Mouse (Mus musculus): ENCODE data around the gene Sgca. TPM values are rescaled to one million over a fixed set of nuclear protein-coding genes. Genes with fewer than 3 reads are reported as not detected.
A peak's percentile ranks its signal among the peaks of the same experiment; 100 is the strongest.

The Sgca gene
- polyA plus RNA-seq, 1 experiment = 54.4 TPM

- Histone ChIP-seq H3K4me1 (ENCODE audit: control insufficient read depth, insufficient read depth, low read length) (peaks cover 9% of the 10 kb centered on the region), H3K4me3 (replicated peaks; ENCODE audit: extremely low read depth, low read depth, low read length) (peak overlapping the region; percentile 59)
- TF ChIP-seq POLR2A (IDR thresholded peaks at IDR 0.05; ENCODE audit: borderline replicate concordance, extremely low read depth, low read depth, low read length) = no peak
- TF ChIP-seq CTCF (IDR thresholded peaks at IDR 0.05; ENCODE audit: insufficient read depth, low read length) = no peak
- DNase-seq = no peak
- WGBS = 3% methylated on average over 33 of the region's 40 CpGs
Observed at GRCm38 (mm10) chr11:95010141-95010739, 34.1 kb upstream of the Sgca start.

- Histone ChIP-seq H3K4me1 (ENCODE audit: control insufficient read depth, insufficient read depth, low read length) (peaks cover 9% of the 10 kb centered on the region), H3K4me3 (replicated peaks; ENCODE audit: extremely low read depth, low read depth, low read length) (peak within 1 kb of the TSS; percentile 59)
- DNase-seq = no peak
- TF ChIP-seq CTCF (IDR thresholded peaks at IDR 0.05; ENCODE audit: insufficient read depth, low read length) = no peak
- no peak for TF ChIP-seq POLR2A (IDR thresholded peaks at IDR 0.05; ENCODE audit: borderline replicate concordance, extremely low read depth, low read depth, low read length)
- under 1% methylated on average over 31 of the region's 32 CpGs for WGBS
Observed at GRCm38 (mm10) chr11:95009629-95010014, 33.5 kb upstream of the Sgca start, which contains the start of gene Samd14. Gene Samd14, plus strand, starts transcription at chr11:95009879.

DNA sequence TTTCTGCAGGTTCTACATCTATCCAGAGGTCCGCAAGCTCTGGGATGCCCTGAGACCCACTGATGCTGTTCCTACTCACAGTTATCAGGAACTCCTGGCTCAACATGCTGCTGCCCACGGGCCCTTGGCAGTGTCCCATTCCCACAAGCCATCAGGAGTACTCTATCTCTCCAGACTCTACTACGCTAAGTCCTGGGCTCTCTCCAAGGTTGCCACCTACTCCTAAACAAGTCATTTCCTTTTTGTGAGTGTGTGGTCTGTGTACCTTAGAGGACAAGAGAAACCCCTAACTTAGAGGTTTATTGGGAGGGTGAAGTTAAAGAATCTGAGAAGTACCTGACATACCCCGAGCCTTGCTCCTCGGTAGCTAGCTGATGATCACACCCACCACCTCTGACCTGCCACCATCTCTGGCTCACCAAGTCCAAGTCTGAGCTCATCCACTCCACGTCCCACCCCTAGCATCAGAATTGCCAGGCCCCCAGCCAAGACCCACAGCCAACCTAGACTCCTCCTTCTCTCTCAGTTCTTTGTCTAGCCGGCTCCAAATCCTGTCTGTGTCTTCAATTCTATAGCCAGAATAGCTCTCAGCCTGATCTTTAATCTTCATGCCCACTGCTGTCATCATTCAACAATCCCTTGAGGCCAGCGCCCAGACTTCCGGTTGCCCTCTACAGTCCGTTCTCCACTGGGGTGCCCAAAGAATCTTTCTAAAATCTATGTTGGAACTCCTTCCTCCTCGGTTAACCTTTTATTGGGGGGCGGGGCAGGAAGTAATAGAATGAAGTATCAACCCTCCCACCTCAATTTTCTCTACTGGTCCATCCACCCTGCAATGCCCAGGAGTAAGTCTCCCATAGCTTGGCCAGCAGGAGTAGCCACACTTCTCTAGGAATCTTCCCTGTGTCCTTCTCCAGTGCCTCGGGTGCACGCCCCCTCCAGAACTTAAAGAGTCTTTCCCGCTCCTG lies 32.8 kb upstream of the Sgca start:
- Histone ChIP-seq H3K4me1 (ENCODE audit: control insufficient read depth, insufficient read depth, low read length) (peaks cover 9% of the 10 kb centered on the region), H3K4me3 (replicated peaks; ENCODE audit: extremely low read depth, low read depth, low read length) (peak overlapping the region; percentile 59)
- no peak for TF ChIP-seq CTCF (IDR thresholded peaks at IDR 0.05; ENCODE audit: insufficient read depth, low read length)
- no peak for TF ChIP-seq POLR2A (IDR thresholded peaks at IDR 0.05; ENCODE audit: borderline replicate concordance, extremely low read depth, low read depth, low read length)
- WGBS = 20% methylated on average over 15 of the region's 15 CpGs
- DNase-seq = no peak

DNA sequence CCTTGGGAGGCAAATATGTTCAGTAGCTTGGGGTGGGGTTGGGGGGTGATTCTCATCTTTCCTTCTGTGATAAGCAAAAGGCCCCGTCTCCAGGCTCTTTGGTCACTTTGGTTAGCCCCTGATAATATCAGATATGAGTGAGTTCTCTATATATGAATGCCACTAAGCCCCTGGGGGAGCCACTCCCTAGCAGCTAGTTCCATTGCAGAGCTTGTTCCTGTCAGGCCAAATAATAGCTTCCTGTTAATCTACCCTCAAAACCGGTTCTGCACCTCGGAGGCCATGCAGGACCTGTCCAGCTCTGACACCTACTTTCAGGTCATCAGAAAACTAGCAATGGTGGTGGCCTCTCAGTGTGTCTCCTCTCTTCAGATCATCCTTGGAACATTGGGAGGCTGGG lies 31.3 kb upstream of the Sgca start:
- 27% methylated on average over 3 of the region's 3 CpGs for WGBS

GRCm38 (mm10) chr11:95006525-95007219 lies 30.5 kb upstream of the Sgca start:
- H3K4me3 ChIP-seq (replicated peaks; ENCODE audit: extremely low read depth, low read depth, low read length) = peak overlapping the region; percentile 78
- DNase-seq = peak; percentile 72
- TF ChIP-seq CTCF (IDR thresholded peaks at IDR 0.05; ENCODE audit: insufficient read depth, low read length) (no peak), POLR2A (IDR thresholded peaks at IDR 0.05; ENCODE audit: borderline replicate concordance, extremely low read depth, low read depth, low read length) (no peak)

More for the DNA sequence above, 31.3 kb upstream of the Sgca start:
- TF ChIP-seq CTCF (IDR thresholded peaks at IDR 0.05; ENCODE audit: insufficient read depth, low read length) (no peak), POLR2A (IDR thresholded peaks at IDR 0.05; ENCODE audit: borderline replicate concordance, extremely low read depth, low read depth, low read length) (no peak)
- Histone ChIP-seq H3K4me3 (replicated peaks; ENCODE audit: extremely low read depth, low read depth, low read length) (no peak overlapping the region), H3K4me1 (ENCODE audit: control insufficient read depth, insufficient read depth, low read length) (peaks cover 9% of the 10 kb centered on the region)
- no peak for DNase-seq

GRCm38 (mm10) chr11:95006038-95006437 lies 29.9 kb upstream of the Sgca start:
- 39% methylated on average over 4 of the region's 4 CpGs for WGBS
- H3K4me1 ChIP-seq (ENCODE audit: control insufficient read depth, insufficient read depth, low read length) = peaks cover 10% of the 10 kb centered on the region
- TF ChIP-seq CTCF (IDR thresholded peaks at IDR 0.05; ENCODE audit: insufficient read depth, low read length) (no peak), POLR2A (IDR thresholded peaks at IDR 0.05; ENCODE audit: borderline replicate concordance, extremely low read depth, low read depth, low read length) (no peak)
- H3K4me3 ChIP-seq (replicated peaks; ENCODE audit: extremely low read depth, low read depth, low read length) = no peak overlapping the region
- DNase-seq = no peak

More at GRCm38 (mm10) chr11:95006525-95007219, 30.5 kb upstream of the Sgca start:
- peaks cover 9% of the 10 kb centered on the region for H3K4me1 ChIP-seq (ENCODE audit: control insufficient read depth, insufficient read depth, low read length)
- 3% methylated on average over 27 of the region's 27 CpGs for WGBS

DNA sequence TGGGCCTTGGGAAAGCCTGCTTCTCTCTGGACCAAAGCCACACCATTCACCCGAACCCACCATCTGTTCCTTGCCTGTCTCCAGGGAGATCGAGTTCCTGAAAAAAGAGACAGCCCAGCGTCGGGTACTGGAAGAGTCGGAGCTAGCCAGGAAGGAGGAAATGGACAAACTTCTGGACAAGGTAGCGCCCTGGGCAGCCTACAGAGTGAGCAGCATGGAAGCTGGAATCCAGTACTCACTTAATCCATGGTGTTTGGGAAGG lies 28.7 kb upstream of the Sgca start:
- WGBS = 55% methylated on average over 6 of the region's 6 CpGs

DNA sequence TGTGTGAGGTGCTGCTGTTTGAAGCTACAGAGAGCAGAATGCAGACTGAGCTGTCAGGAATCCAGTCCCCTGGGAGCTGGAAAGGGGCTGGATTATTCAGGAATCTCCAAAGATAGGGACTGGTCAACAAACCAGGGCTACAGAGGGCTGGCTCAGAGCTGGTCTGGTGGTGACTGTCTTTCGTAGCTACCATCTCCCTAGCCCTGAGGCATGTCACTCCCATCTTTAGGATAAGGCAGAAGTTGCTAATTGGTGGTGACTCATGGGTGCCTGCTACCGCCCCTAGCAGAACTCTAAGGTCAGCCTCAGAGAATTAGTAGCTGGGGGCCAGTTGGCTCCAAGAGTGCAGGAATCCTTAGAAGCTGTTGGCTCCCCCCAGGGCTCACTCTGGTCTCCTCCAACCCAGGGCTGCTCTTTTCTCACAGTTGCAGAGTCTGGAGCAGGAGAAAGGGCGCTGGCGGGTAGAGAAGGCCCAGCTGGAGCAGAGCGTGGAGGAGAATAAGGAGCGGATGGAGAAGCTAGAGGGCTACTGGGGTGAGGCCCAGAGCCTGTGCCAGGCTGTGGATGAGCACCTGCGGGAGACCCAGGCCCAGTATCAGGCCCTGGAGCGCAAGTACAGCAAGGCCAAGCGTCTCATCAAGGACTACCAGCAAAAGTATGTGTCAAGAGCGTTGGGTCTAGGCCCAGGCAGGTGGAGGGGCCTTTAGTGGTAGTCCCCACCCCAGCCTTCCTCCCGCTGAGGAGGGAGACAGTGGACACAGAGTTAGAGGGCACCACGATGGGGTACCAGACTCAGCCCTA lies 28.2 kb upstream of the Sgca start:
- Histone ChIP-seq H3K4me3 (replicated peaks; ENCODE audit: extremely low read depth, low read depth, low read length) (no peak overlapping the region), H3K4me1 (ENCODE audit: control insufficient read depth, insufficient read depth, low read length) (peaks cover 17% of the 10 kb centered on the region)
- no peak for DNase-seq
- no peak for TF ChIP-seq CTCF (IDR thresholded peaks at IDR 0.05; ENCODE audit: insufficient read depth, low read length)
- TF ChIP-seq POLR2A (IDR thresholded peaks at IDR 0.05; ENCODE audit: borderline replicate concordance, extremely low read depth, low read depth, low read length) = no peak
- WGBS = 86% methylated on average over 12 of the region's 12 CpGs

More for the DNA sequence above, 28.7 kb upstream of the Sgca start:
- no peak for TF ChIP-seq CTCF (IDR thresholded peaks at IDR 0.05; ENCODE audit: insufficient read depth, low read length)
- TF ChIP-seq POLR2A (IDR thresholded peaks at IDR 0.05; ENCODE audit: borderline replicate concordance, extremely low read depth, low read depth, low read length) = no peak
- DNase-seq = no peak
- H3K4me3 ChIP-seq (replicated peaks; ENCODE audit: extremely low read depth, low read depth, low read length) = no peak overlapping the region
- peaks cover 17% of the 10 kb centered on the region for H3K4me1 ChIP-seq (ENCODE audit: control insufficient read depth, insufficient read depth, low read length)

- WGBS = 93% methylated on average over 8 of the region's 8 CpGs
- peaks cover 17% of the 10 kb centered on the region for H3K4me1 ChIP-seq (ENCODE audit: control insufficient read depth, insufficient read depth, low read length)
- H3K4me3 ChIP-seq (replicated peaks; ENCODE audit: extremely low read depth, low read depth, low read length) = no peak overlapping the region
- TF ChIP-seq POLR2A (IDR thresholded peaks at IDR 0.05; ENCODE audit: borderline replicate concordance, extremely low read depth, low read depth, low read length) (no peak), CTCF (IDR thresholded peaks at IDR 0.05; ENCODE audit: insufficient read depth, low read length) (no peak)
- DNase-seq = no peak
Observed at GRCm38 (mm10) chr11:95002705-95003104, 26.6 kb upstream of the Sgca start.

Measured in lung, adult 2 months (tissue).